ENCODE assay signal across 17 mouse cellular contexts in genomic region chr8:115362518-115362917, GRCm38 (mm10).
DNase-seq lines count a peak whose midpoint lies in the region; ATAC-seq and TF ChIP-seq lines count a peak whose summit lies in the region.
"Had no signal": no experiment of that assay in that cellular context is flagged by ENCODE, and none has a peak within 500 bp of the region (broad histone marks: within the 10 kb centered on the region; RNA-seq: fewer than 3 reads in every experiment).

No protein-coding gene starts in this region.

- TF ChIP-seq POLR2A in kidney, adult 2 months (IDR thresholded peaks at IDR 0.05; ENCODE audit: low read depth, low read length) = no peak

- no peak overlapping the region for H3K27ac ChIP-seq in kidney, embryonic 16.5 days (ENCODE audit: low read length)
- no peak overlapping the region for H3K27ac ChIP-seq in kidney, adult 2 months (ENCODE audit: insufficient read depth, low read depth, low read length)
- H3K27ac ChIP-seq in limb, embryonic 10.5 days = 0 out of 2 replicates have a peak overlapping the region, but pooled peaks have one; percentile 14
- no peak overlapping the region for H3K27ac ChIP-seq in neural tube, embryonic 14.5 days (ENCODE audit: low read depth, low read length)
- H3K27ac ChIP-seq: forebrain, embryonic 13.5 days; heart, adult 2 months; left cerebral cortex, adult 2 months; macrophage; stomach, embryonic 15.5 days had no signal

- WGBS in kidney, embryonic 16.5 days = 11% methylated on average over 7 of the region's 7 CpGs
- 32% methylated on average over 7 of the region's 7 CpGs for WGBS in kidney, adult 2 months
- WGBS in limb, embryonic 10.5 days = 5% methylated on average over 7 of the region's 7 CpGs
- 3% methylated on average over 7 of the region's 7 CpGs for WGBS in neural tube, embryonic 14.5 days

- peaks cover 6% of the 10 kb centered on the region for H3K4me1 ChIP-seq in kidney, embryonic 16.5 days (ENCODE audit: insufficient read depth, low read length)
- no peaks in the 10 kb centered on the region for H3K4me1 ChIP-seq in kidney, adult 2 months (ENCODE audit: control insufficient read depth, insufficient read depth, low read length)
- H3K4me1 ChIP-seq in limb, embryonic 10.5 days = peaks cover 42% of the 10 kb centered on the region
- H3K4me1 ChIP-seq in neural tube, embryonic 14.5 days (ENCODE audit: control insufficient read depth, insufficient read depth, low read length) = peaks cover 7% of the 10 kb centered on the region; the same call in 1 of the 2 replicates
- H3K4me1 ChIP-seq: stomach, embryonic 15.5 days had no signal

- peaks cover 6% of the 10 kb centered on the region; the same call in 1 of the 2 replicates for H3K9me3 ChIP-seq in kidney, embryonic 16.5 days (ENCODE audit: low read length)
- no peaks in the 10 kb centered on the region for H3K9me3 ChIP-seq in limb, embryonic 10.5 days (replicated peaks)
- no peaks in the 10 kb centered on the region for H3K9me3 ChIP-seq in neural tube, embryonic 14.5 days (ENCODE audit: control insufficient read depth, low read length)
- H3K9me3 ChIP-seq: stomach, embryonic 15.5 days had no signal

- H3K9ac ChIP-seq in kidney, embryonic 16.5 days (replicated peaks; ENCODE audit: low read length) = no peak overlapping the region
- no peak overlapping the region for H3K9ac ChIP-seq in neural tube, embryonic 14.5 days (replicated peaks; ENCODE audit: low read depth, low read length)
- H3K9ac ChIP-seq: forebrain, embryonic 13.5 days; stomach, embryonic 15.5 days had no signal

- no peak overlapping the region for H3K4me3 ChIP-seq in kidney, embryonic 16.5 days (ENCODE audit: low read length)
- H3K4me3 ChIP-seq in kidney, adult 2 months (ENCODE audit: insufficient read depth, low read depth, low read length) = no peak overlapping the region
- H3K4me3 ChIP-seq in limb, embryonic 10.5 days = no peak overlapping the region
- H3K4me3 ChIP-seq in neural tube, embryonic 14.5 days (ENCODE audit: low read depth, low read length) = no peak overlapping the region
- H3K4me3 ChIP-seq: forebrain, embryonic 13.5 days; heart, adult 2 months; left cerebral cortex, adult 2 months; stomach, embryonic 15.5 days had no signal

- H3K4me2 ChIP-seq in kidney, embryonic 16.5 days (replicated peaks; ENCODE audit: low read depth, low read length) = no peak overlapping the region
- no peak overlapping the region for H3K4me2 ChIP-seq in neural tube, embryonic 14.5 days (ENCODE audit: low read depth, low read length)
- H3K4me2 ChIP-seq: forebrain, embryonic 13.5 days; stomach, embryonic 15.5 days had no signal

- H3K27me3 ChIP-seq in kidney, embryonic 16.5 days (ENCODE audit: insufficient read depth, low read length) = 0 out of 2 replicates have a peak, but pooled peaks cover 3% of the 10 kb centered on the region
- no peaks in the 10 kb centered on the region for H3K27me3 ChIP-seq in kidney, adult 2 months (replicated peaks; ENCODE audit: control insufficient read depth, insufficient read depth, low read length)
- H3K27me3 ChIP-seq in limb, embryonic 10.5 days (ENCODE audit: low read depth, poor library complexity, severe bottlenecking) = 0 out of 2 replicates have a peak, but pooled peaks cover 12% of the 10 kb centered on the region
- H3K27me3 ChIP-seq in neural tube, embryonic 14.5 days (ENCODE audit: control insufficient read depth, insufficient read depth, low read length) = no peaks in the 10 kb centered on the region
- H3K27me3 ChIP-seq: forebrain, embryonic 13.5 days; stomach, embryonic 15.5 days had no signal

- no peak for TF ChIP-seq CTCF in kidney, adult 2 months (conservative IDR thresholded peaks at IDR 0.05; ENCODE audit: insufficient read depth, insufficient read length, low read depth, low read length)

- DNase-seq in kidney, adult 2 months = no peak
- peak; percentile 50 for DNase-seq in embryo, embryonic 11.5 days (ENCODE audit: low read depth, low spot score)
- DNase-seq in limb, embryonic 10.5 days (ENCODE audit: low spot score) = peak; percentile 48
- DNase-seq in frontal cortex, postnatal 36 days (ENCODE audit: low spot score in 2 of 2) = no peak
- no peak for DNase-seq in cerebellum, adult 18-20 months
- DNase-seq: cerebellum, adult 11 months; heart, adult 2 months; heart, postnatal 14 days; lung, adult 2 months; right cerebral cortex, adult 18-20 months had no signal

- no peaks in the 10 kb centered on the region for H3K36me3 ChIP-seq in kidney, embryonic 16.5 days (ENCODE audit: insufficient read depth, low read length)
- H3K36me3 ChIP-seq in kidney, adult 2 months (ENCODE audit: control insufficient read depth, insufficient read depth, low read length) = no peaks in the 10 kb centered on the region
- no peaks in the 10 kb centered on the region for H3K36me3 ChIP-seq in limb, embryonic 10.5 days
- H3K36me3 ChIP-seq in neural tube, embryonic 14.5 days (ENCODE audit: control insufficient read depth, insufficient read depth, low read length) = no peaks in the 10 kb centered on the region
- H3K36me3 ChIP-seq: stomach, embryonic 15.5 days had no signal

- peak; percentile 75; the same call in 1 of the 2 replicates for ATAC-seq in kidney, embryonic 16.5 days (ENCODE audit: low FRiP score, low TSS enrichment)
- peak; percentile 79; the same call in 1 of the 2 replicates for ATAC-seq in neural tube, embryonic 14.5 days (ENCODE audit: low read depth)
- ATAC-seq: CD4-positive, CD25-positive, alpha-beta regulatory T cell, adult 4 months; forebrain, embryonic 13.5 days had no signal

Comparison
In these comparisons a context has a peak if more than half of its experiments do, and no peak if none do; other contexts are left out.
1. DNase-seq: peak in embryo, embryonic 11.5 days (single experiment) and limb, embryonic 10.5 days (single experiment); none in kidney, adult 2 months (single experiment), frontal cortex, postnatal 36 days (0 of 2) and cerebellum, adult 18-20 months (0 of 2).